Mouse (Mus musculus) adrenal gland, adult 10 weeks (tissue): ENCODE measurements around the gene Arap1. TPM values are rescaled to one million over a fixed set of nuclear protein-coding genes. Genes with fewer than 3 reads are reported as not detected.

Source experiments
- polyA plus RNA-seq: library from polyadenylated mRNA; stranded (reverse); fragments of 350-450 nt; fragmentation: Illumina TruSeq; extraction: RNeasy Lipid Tissue Mini Kit (QIAGEN cat#74804); gene quantifications from one replicate; pipeline ENCODE4 v1.2.3, GENCODE M21; 2014; ENCODE audit warnings: low read depth, low replicate concordance

The Arap1 gene
- 1.6 TPM for polyA plus RNA-seq

GRCm38 (mm10) chr7:101347767-101348270 is at the start of gene Arap1:
TSS of gene Arap1 (plus strand) at chr7:101348067.

GRCm38 (mm10) chr7:101301881-101302456 is 45.9 kb upstream of the Arap1 start, which contains the start of gene Atg16l2:
TSS of gene Atg16l2 (minus strand) at chr7:101302251.

GRCm38 (mm10) chr7:101317014-101317413 is 30.9 kb upstream of the Arap1 start, which contains the start of gene Stard10:
TSS of gene Stard10 (plus strand) at chr7:101317086.

GRCm38 (mm10) chr7:101410267-101410936 is 62.5 kb downstream of the Arap1 start, which contains the start of gene Gm45837:
TSS of gene Gm45837 (plus strand) at chr7:101410886.

GRCm38 (mm10) chr7:101421529-101421928 is 73.7 kb downstream of the Arap1 start, which contains the start of gene Pde2a:
TSS of gene Pde2a (plus strand) at chr7:101421691.

Other genes with a start within 250 kb of the Arap1 start
- gene Atg16l2, start 45.8 kb upstream of the Arap1 start, polyA plus RNA-seq: 1.9 TPM
- gene Stard10, start 31.0 kb upstream of the Arap1 start, polyA plus RNA-seq: 2.6 TPM
- not detected for gene Gm45837, start 62.8 kb downstream of the Arap1 start, polyA plus RNA-seq
- gene Pde2a, start 73.6 kb downstream of the Arap1 start, polyA plus RNA-seq: 16.9 TPM
- gene Art2b, start 237.5 kb downstream of the Arap1 start, polyA plus RNA-seq: not detected